Mouse (Mus musculus): ENCODE measurements around the gene Ung. TPM values are rescaled to one million over a fixed set of nuclear protein-coding genes. Genes with fewer than 3 reads are reported as not detected.

The Ung gene
- polyA plus RNA-seq, 1 experiment from 2014 or later: 4.5 TPM

- Histone ChIP-seq H3K36me3 (ENCODE audit: insufficient read depth, low read length) (no peaks in the 10 kb centered on the region), H3K4me2 (replicated peaks; ENCODE audit: low read depth, low read length) (peak overlapping the region; percentile 76), H3K9ac (replicated peaks; ENCODE audit: low read depth) (peak overlapping the region; percentile 82), H3K27ac (ENCODE audit: low read length) (peak overlapping the region; percentile 54; the same call in 1 of the 2 replicates), H3K4me1 (ENCODE audit: insufficient read depth, low read depth, low read length) (peaks cover 6% of the 10 kb centered on the region), H3K27me3 (replicated peaks; ENCODE audit: insufficient read depth, low read length) (no peaks in the 10 kb centered on the region), H3K4me3 (ENCODE audit: low read depth, low read length) (peak overlapping the region; percentile 95), H3K9me3 (ENCODE audit: low read length) (no peaks in the 10 kb centered on the region)
- TF ChIP-seq EP300 (IDR thresholded peaks at IDR 0.05): no peak
- no peak; the same call in 1 of the 2 replicates for TF ChIP-seq CTCF (IDR thresholded peaks at IDR 0.05)
- DNase-seq (ENCODE audit: low spot score) (peak; percentile 89), ATAC-seq (peak; percentile 95)
- WGBS: 10% methylated on average over 36 of the region's 37 CpGs
Measured at GRCm38 (mm10) chr5:114099709-114100389, 30.3 kb upstream of the Ung start.

DNA sequence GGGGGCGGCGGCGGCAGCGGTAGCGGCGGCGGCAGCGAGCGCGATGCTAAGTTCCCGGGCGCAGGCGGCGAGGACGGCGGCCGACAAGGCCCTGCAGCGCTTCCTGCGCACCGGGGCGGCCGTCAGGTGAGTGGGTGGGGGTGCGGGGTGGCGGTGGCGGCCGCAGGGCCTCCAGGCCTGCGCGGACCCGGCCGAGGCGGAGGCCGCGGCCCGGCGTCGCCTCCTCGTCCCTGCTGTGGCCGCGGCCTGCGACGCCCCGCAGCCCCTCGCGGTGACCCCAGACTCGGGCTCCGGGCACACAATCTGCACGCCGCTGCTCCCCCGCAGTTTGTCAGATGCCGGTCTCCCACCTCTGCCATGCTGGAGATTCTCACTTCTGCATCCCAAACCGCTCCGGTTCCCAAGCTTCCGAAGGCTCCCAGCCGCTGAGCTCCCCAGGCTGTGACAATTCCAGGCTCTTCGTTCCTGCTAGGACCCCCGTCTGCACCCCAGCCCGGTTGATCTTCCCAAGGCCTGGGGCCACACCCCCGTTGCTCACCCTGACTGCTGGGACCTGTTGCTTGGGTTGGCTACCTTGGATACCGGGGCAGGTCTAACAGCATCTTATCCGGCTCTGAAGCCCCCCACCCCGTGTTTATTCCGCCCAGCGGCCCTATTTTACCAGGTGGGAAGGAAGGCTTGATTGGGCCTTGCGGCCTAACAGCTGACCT is 29.6 kb upstream of the Ung start:
- Histone ChIP-seq H3K27ac (ENCODE audit: low read length) (peak overlapping the region; percentile 54; the same call in 1 of the 2 replicates), H3K9me3 (ENCODE audit: low read length) (no peaks in the 10 kb centered on the region), H3K27me3 (replicated peaks; ENCODE audit: insufficient read depth, low read length) (no peaks in the 10 kb centered on the region), H3K4me3 (ENCODE audit: low read depth, low read length) (peak overlapping the region; percentile 95), H3K36me3 (ENCODE audit: insufficient read depth, low read length) (peaks cover 3% of the 10 kb centered on the region; the same call in 1 of the 2 replicates), H3K9ac (replicated peaks; ENCODE audit: low read depth) (peak overlapping the region; percentile 82), H3K4me1 (ENCODE audit: insufficient read depth, low read depth, low read length) (peaks cover 6% of the 10 kb centered on the region), H3K4me2 (replicated peaks; ENCODE audit: low read depth, low read length) (peak overlapping the region; percentile 76)
- TF ChIP-seq EP300 (IDR thresholded peaks at IDR 0.05) (no peak), CTCF (IDR thresholded peaks at IDR 0.05) (no peak)
- DNase-seq (ENCODE audit: low spot score) (no peak), ATAC-seq (peak; percentile 79)
- WGBS: 3% methylated on average over 46 of the region's 64 CpGs

GRCm38 (mm10) chr5:114101873-114102272 is 28.3 kb upstream of the Ung start:
- TF ChIP-seq EP300 (IDR thresholded peaks at IDR 0.05): no peak
- no peak for TF ChIP-seq CTCF (IDR thresholded peaks at IDR 0.05)
- H3K27me3 ChIP-seq (replicated peaks; ENCODE audit: insufficient read depth, low read length): no peaks in the 10 kb centered on the region
- H3K36me3 ChIP-seq (ENCODE audit: insufficient read depth, low read length): peaks cover 16% of the 10 kb centered on the region; the same call in 1 of the 2 replicates
- WGBS: 84% methylated on average over 4 of the region's 4 CpGs
- H3K9me3 ChIP-seq (ENCODE audit: low read length): no peaks in the 10 kb centered on the region
- no peak overlapping the region for H3K9ac ChIP-seq (replicated peaks; ENCODE audit: low read depth)
- peaks cover 6% of the 10 kb centered on the region for H3K4me1 ChIP-seq (ENCODE audit: insufficient read depth, low read depth, low read length)
- DNase-seq (ENCODE audit: low spot score) (no peak), ATAC-seq (no peak)
- no peak overlapping the region for H3K27ac ChIP-seq (ENCODE audit: low read length)
- no peak overlapping the region for H3K4me3 ChIP-seq (ENCODE audit: low read depth, low read length)
- no peak overlapping the region for H3K4me2 ChIP-seq (replicated peaks; ENCODE audit: low read depth, low read length)

- WGBS: 74% methylated on average over 1 of the region's 1 CpGs
- no peak for ATAC-seq
Measured at GRCm38 (mm10) chr5:114102807-114103206, 27.4 kb upstream of the Ung start.

GRCm38 (mm10) chr5:114106391-114106935 is 23.7 kb upstream of the Ung start:
- peaks cover 47% of the 10 kb centered on the region for H3K36me3 ChIP-seq (ENCODE audit: insufficient read depth, low read length)

More at GRCm38 (mm10) chr5:114102807-114103206, 27.4 kb upstream of the Ung start:
- Histone ChIP-seq H3K4me3 (ENCODE audit: low read depth, low read length) (no peak overlapping the region), H3K9ac (replicated peaks; ENCODE audit: low read depth) (no peak overlapping the region), H3K27ac (ENCODE audit: low read length) (no peak overlapping the region), H3K4me2 (replicated peaks; ENCODE audit: low read depth, low read length) (no peak overlapping the region), H3K9me3 (ENCODE audit: low read length) (no peaks in the 10 kb centered on the region), H3K4me1 (ENCODE audit: insufficient read depth, low read depth, low read length) (peaks cover 6% of the 10 kb centered on the region), H3K27me3 (replicated peaks; ENCODE audit: insufficient read depth, low read length) (no peaks in the 10 kb centered on the region), H3K36me3 (ENCODE audit: insufficient read depth, low read length) (peaks cover 20% of the 10 kb centered on the region; the same call in 1 of the 2 replicates)
- TF ChIP-seq EP300 (IDR thresholded peaks at IDR 0.05) (no peak), CTCF (IDR thresholded peaks at IDR 0.05) (no peak)
- DNase-seq (ENCODE audit: low spot score): no peak

DNA sequence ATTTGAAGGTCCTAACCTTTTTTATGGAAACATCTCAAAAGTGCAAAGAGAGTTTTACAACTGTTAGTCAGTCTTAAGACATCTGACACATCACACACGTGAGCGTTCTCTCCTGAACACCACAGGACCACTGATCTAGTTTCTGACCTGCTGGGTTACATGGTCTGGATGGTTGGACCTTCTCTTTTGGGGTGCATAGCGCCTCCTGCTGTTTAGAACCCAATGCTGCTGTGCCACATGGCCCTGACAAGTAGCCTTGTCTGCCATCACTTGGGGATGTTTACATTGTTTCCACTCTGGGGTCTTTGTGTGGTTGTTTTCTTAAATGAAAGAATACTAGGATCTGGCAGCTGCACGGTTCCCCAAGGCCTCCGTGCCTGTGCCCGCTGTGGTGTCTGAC is 16.9 kb upstream of the Ung start:
- Histone ChIP-seq H3K4me3 (ENCODE audit: low read depth, low read length) (no peak overlapping the region), H3K36me3 (ENCODE audit: insufficient read depth, low read length) (peaks cover 29% of the 10 kb centered on the region), H3K9me3 (ENCODE audit: low read length) (no peaks in the 10 kb centered on the region), H3K27ac (ENCODE audit: low read length) (no peak overlapping the region), H3K27me3 (replicated peaks; ENCODE audit: insufficient read depth, low read length) (no peaks in the 10 kb centered on the region), H3K9ac (replicated peaks; ENCODE audit: low read depth) (no peak overlapping the region), H3K4me2 (replicated peaks; ENCODE audit: low read depth, low read length) (no peak overlapping the region), H3K4me1 (ENCODE audit: insufficient read depth, low read depth, low read length) (no peaks in the 10 kb centered on the region)
- TF ChIP-seq CTCF (IDR thresholded peaks at IDR 0.05) (peak; percentile 25; the same call in 1 of the 2 replicates), EP300 (IDR thresholded peaks at IDR 0.05) (no peak)
- ATAC-seq (no peak), DNase-seq (ENCODE audit: low spot score) (no peak)
- WGBS: 82% methylated on average over 6 of the region's 6 CpGs

More at GRCm38 (mm10) chr5:114106391-114106935, 23.7 kb upstream of the Ung start:
- no peaks in the 10 kb centered on the region for H3K4me1 ChIP-seq (ENCODE audit: insufficient read depth, low read depth, low read length)
- no peak overlapping the region for H3K9ac ChIP-seq (replicated peaks; ENCODE audit: low read depth)
- H3K27me3 ChIP-seq (replicated peaks; ENCODE audit: insufficient read depth, low read length): no peaks in the 10 kb centered on the region
- DNase-seq (ENCODE audit: low spot score): no peak
- H3K4me3 ChIP-seq (ENCODE audit: low read depth, low read length): no peak overlapping the region
- no peak overlapping the region for H3K4me2 ChIP-seq (replicated peaks; ENCODE audit: low read depth, low read length)
- no peak for ATAC-seq
- no peak overlapping the region for H3K27ac ChIP-seq (ENCODE audit: low read length)
- H3K9me3 ChIP-seq (ENCODE audit: low read length): no peaks in the 10 kb centered on the region
- WGBS: 71% methylated on average over 16 of the region's 16 CpGs
- TF ChIP-seq CTCF (IDR thresholded peaks at IDR 0.05) (no peak), EP300 (IDR thresholded peaks at IDR 0.05) (no peak)
